ENCODE assay signal across 20 mouse cellular contexts in the genomic region with DNA sequence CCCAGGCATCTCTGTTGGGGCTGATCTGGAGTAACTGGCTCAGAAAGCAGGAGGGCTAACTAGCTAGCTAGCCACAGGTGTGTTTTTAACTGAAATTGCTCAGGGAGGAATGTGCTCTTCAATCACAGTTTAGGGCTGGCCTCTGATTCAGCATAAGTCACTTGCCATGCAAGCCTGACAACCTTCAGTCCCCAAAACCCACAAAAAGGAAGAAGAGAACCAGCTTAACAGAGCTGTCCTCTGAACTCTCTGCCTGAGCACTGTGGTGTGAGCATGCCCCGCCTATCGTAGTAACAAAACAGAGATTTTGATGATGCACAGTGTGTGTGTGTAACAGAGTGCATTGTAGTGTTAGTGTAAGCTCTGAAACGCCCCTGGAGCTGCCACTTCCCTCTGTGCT. TPM values are rescaled to one million over a fixed set of nuclear protein-coding genes. Genes with fewer than 3 reads are reported as not detected.
DNase-seq lines count a peak whose midpoint lies in the region; ATAC-seq and TF ChIP-seq lines count a peak whose summit lies in the region.
"Had no signal": no experiment of that assay in that cellular context is flagged by ENCODE, and none has a peak within 500 bp of the region (broad histone marks: within the 10 kb centered on the region; RNA-seq: fewer than 3 reads in every experiment).

No protein-coding gene starts in this region.

- H3K36me3 ChIP-seq in megakaryocyte, embryonic 14.5 days (replicated peaks; ENCODE audit: low read length): peaks cover 43% of the 10 kb centered on the region
- H3K36me3 ChIP-seq in macrophage (ENCODE audit: inconsistent target): no peaks in the 10 kb centered on the region
- H3K36me3 ChIP-seq in hindbrain, postnatal 0 days (ENCODE audit: insufficient read depth, low read length): no peaks in the 10 kb centered on the region
- H3K36me3 ChIP-seq: hindbrain, embryonic 15.5 days had no signal

- H3K4me3 ChIP-seq in gastrocnemius, adult 2 months: no peak overlapping the region
- H3K4me3 ChIP-seq in megakaryocyte, embryonic 14.5 days (replicated peaks): peak overlapping the region; percentile 46
- H3K4me3 ChIP-seq in macrophage (ENCODE audit: inconsistent target): no peak overlapping the region
- H3K4me3 ChIP-seq in hindbrain, postnatal 0 days (ENCODE audit: low read length): no peak overlapping the region
- H3K4me3 ChIP-seq: embryonic facial prominence, embryonic 10.5 days; forebrain, embryonic 13.5 days; heart, adult 2 months; heart, embryonic 13.5 days; hindbrain, embryonic 15.5 days had no signal

- H3K27ac ChIP-seq in gastrocnemius, adult 2 months: peak overlapping the region; percentile 12; the same call in 1 of the 2 replicates
- 0 out of 2 replicates have a peak overlapping the region, but pooled peaks have one; percentile 24 for H3K27ac ChIP-seq in macrophage
- H3K27ac ChIP-seq in hindbrain, postnatal 0 days: no peak overlapping the region
- H3K27ac ChIP-seq: embryonic facial prominence, embryonic 10.5 days; forebrain, embryonic 13.5 days; heart, adult 2 months; heart, embryonic 13.5 days; hindbrain, embryonic 15.5 days had no signal

- intact Hi-C loops in gastrocnemius, adult 2 months (cut with DNase I): no loop called here

- ATAC-seq in megakaryocyte, adult 5-6 weeks (ENCODE audit: poor library complexity, severe bottlenecking): no peak
- ATAC-seq in hindbrain, postnatal 0 days: no peak
- ATAC-seq: forebrain, embryonic 13.5 days; forebrain, postnatal 0 days; inflammation-experienced regulatory T-cells, adult 6 months; Patski had no signal

- TF ChIP-seq CTCF in gastrocnemius, adult 2 months (IDR thresholded peaks at IDR 0.05): no peak
- no peak for TF ChIP-seq CTCF in hindbrain, postnatal 0 days (IDR thresholded peaks at IDR 0.05; ENCODE audit: low read depth)

- H3K9me3 ChIP-seq in megakaryocyte, embryonic 14.5 days: peaks cover 3% of the 10 kb centered on the region; the same call in 1 of the 2 replicates
- H3K9me3 ChIP-seq in hindbrain, postnatal 0 days (ENCODE audit: low read length): no peaks in the 10 kb centered on the region
- H3K9me3 ChIP-seq: embryonic facial prominence, embryonic 10.5 days; forebrain, embryonic 13.5 days; heart, embryonic 13.5 days; hindbrain, embryonic 15.5 days had no signal

- 48% methylated on average over 3 of the region's 3 CpGs for WGBS in macrophage (ENCODE audit: missing documents)
- WGBS in hindbrain, postnatal 0 days: 84% methylated on average over 3 of the region's 3 CpGs

- no peak for DNase-seq in gastrocnemius, adult 2 months
- DNase-seq in gastrocnemius, postnatal 25 days: no peak
- no peak for DNase-seq in thymus, postnatal 10 days (ENCODE audit: low spot score in 2 of 2)
- no peak for DNase-seq in hindbrain, postnatal 0 days (ENCODE audit: low spot score)
- DNase-seq: adrenal gland, adult 2 months; adrenal gland, postnatal 25 days; cerebellum, adult 2 months; cerebellum, postnatal 10 days; forebrain, postnatal 0 days; heart, adult 2 months; heart, postnatal 36 days had no signal

- peaks cover 92% of the 10 kb centered on the region for H3K79me2 ChIP-seq in macrophage (ENCODE audit: inconsistent target)

- peaks cover 63% of the 10 kb centered on the region for H3K4me1 ChIP-seq in megakaryocyte, embryonic 14.5 days
- H3K4me1 ChIP-seq in hindbrain, postnatal 0 days (ENCODE audit: insufficient read depth, low read length): peaks cover 12% of the 10 kb centered on the region

- no peak overlapping the region for H3K9ac ChIP-seq in hindbrain, postnatal 0 days (replicated peaks; ENCODE audit: low read length)
- H3K9ac ChIP-seq: forebrain, embryonic 13.5 days; forebrain, postnatal 0 days; hindbrain, embryonic 15.5 days had no signal

- H3K27me3 ChIP-seq in megakaryocyte, embryonic 14.5 days (replicated peaks): no peaks in the 10 kb centered on the region
- H3K27me3 ChIP-seq in hindbrain, postnatal 0 days (ENCODE audit: insufficient read depth, low read length): no peaks in the 10 kb centered on the region
- H3K27me3 ChIP-seq: forebrain, embryonic 13.5 days; heart, embryonic 13.5 days; hindbrain, embryonic 15.5 days; Patski had no signal

- no peak overlapping the region for H3K4me2 ChIP-seq in hindbrain, postnatal 0 days (ENCODE audit: low read depth, low read length)
- H3K4me2 ChIP-seq: forebrain, embryonic 13.5 days; heart, embryonic 13.5 days; hindbrain, embryonic 15.5 days had no signal

RNA-seq across cellular contexts. Expression of a gene that starts 4.7 kb away (rescaled TPM):
- 10 to 100 TPM; 63.2 to 72.3 TPM for total RNA-seq in gastrocnemius, adult 2 months (2021)
- total RNA-seq in gastrocnemius, postnatal 25 days (2021): 10 to 100 TPM; 56.6 to 58.4 TPM
- 24.1 and 49.3 TPM in 2 replicates for polyA plus RNA-seq in megakaryocyte, embryonic 14.5 days (2012; ENCODE audit: insufficient read depth, low replicate concordance)
- total RNA-seq in megakaryocyte, adult 5-6 weeks (2015): 55.8 and 56.5 TPM in 2 replicates
- total RNA-seq in megakaryocyte, adult 5-6 weeks (2017): 20.9 and 29.7 TPM in 2 replicates
- total RNA-seq in macrophage (2018; cell fraction: chromatin; rRNA removed): 100 to 1,000 TPM in 20 of 26 experiments, 10 to 100 TPM in 6; 78.1 to 135 (median 108) TPM
- total RNA-seq in macrophage (2018; cell fraction: cytosol; rRNA removed): 10 to 100 TPM; 42.8 to 63.5 (median 55.3) TPM
- total RNA-seq in macrophage (2018; cell fraction: nucleus; rRNA removed): 100 to 1,000 TPM in 9 of 26 experiments, 10 to 100 TPM in 17; 70.1 to 131 (median 96.5) TPM
- polyA plus RNA-seq in macrophage (2018): 47.9 to 67.1 TPM (median 62.5 TPM) in 3 replicates
- total RNA-seq in hindbrain, postnatal 0 days (2014; rRNA removed): 16.1 and 17.7 TPM in 2 replicates
- 29.6 and 29.8 TPM in 2 replicates for polyA plus RNA-seq in hindbrain, postnatal 0 days (2015; fragmentation: Nextera tagmentation; extraction: Ambion mirVana)

RNA-seq across cellular contexts. Expression of a gene that starts 59.0 kb away (rescaled TPM):
- 10 to 100 TPM; 49.1 to 73.5 TPM for total RNA-seq in gastrocnemius, adult 2 months (2021)
- 10 to 100 TPM; 48.8 to 51.7 TPM for total RNA-seq in gastrocnemius, postnatal 25 days (2021)
- polyA plus RNA-seq in megakaryocyte, embryonic 14.5 days (2012; ENCODE audit: insufficient read depth, low replicate concordance): 3.8 and 11.5 TPM in 2 replicates
- total RNA-seq in megakaryocyte, adult 5-6 weeks (2015): 79.8 and 83.1 TPM in 2 replicates
- total RNA-seq in megakaryocyte, adult 5-6 weeks (2017): 107 and 112 TPM in 2 replicates
- 100 to 1,000 TPM in 8 of 26 experiments, 10 to 100 TPM in 18; 15.3 to 144 (median 80.7) TPM for total RNA-seq in macrophage (2018; cell fraction: chromatin; rRNA removed)
- 100 to 1,000 TPM in 13 of 26 experiments, 10 to 100 TPM in 13; 70.1 to 161 (median 99.7) TPM for total RNA-seq in macrophage (2018; cell fraction: cytosol; rRNA removed)
- total RNA-seq in macrophage (2018; cell fraction: nucleus; rRNA removed): 100 to 1,000 TPM in 15 of 26 experiments, 10 to 100 TPM in 11; 40.0 to 185 (median 107) TPM
- polyA plus RNA-seq in macrophage (2018): 76.9 to 105 TPM (median 87.9 TPM) in 3 replicates
- 132 and 143 TPM in 2 replicates for total RNA-seq in hindbrain, postnatal 0 days (2014; rRNA removed)
- polyA plus RNA-seq in hindbrain, postnatal 0 days (2015; fragmentation: Nextera tagmentation; extraction: Ambion mirVana): 265 and 271 TPM in 2 replicates
